Mouse (Mus musculus) cortical plate, adult 2 months (tissue): ENCODE results near the gene Fam222b. TPM values are rescaled to one million over a fixed set of nuclear protein-coding genes. Genes with fewer than 3 reads are reported as not detected.

ENCODE experiments used
- H3K27ac ChIP-seq: fragments of 200-500 bp; 2 replicates; pipeline ENCODE4 v1.5.1; 2012; ENCODE audit warnings: low read length, control low read depth, inconsistent platforms; ENCODE audit not compliant: insufficient read depth
- H3K4me1 ChIP-seq: fragments of 200-500 bp; 2 replicates; pipeline ENCODE4 v1.6.1; 2011; ENCODE audit warnings: low read length; ENCODE audit not compliant: control insufficient read depth, insufficient read depth
- H3K4me3 ChIP-seq: fragments of 200-500 bp; 2 replicates; pipeline ENCODE4 v1.5.1; 2011; ENCODE audit warnings: mild to moderate bottlenecking, low read length, control low read depth; ENCODE audit not compliant: insufficient read depth
- CTCF ChIP-seq: fragments of 200-500 bp; IDR thresholded peaks from 2 replicates; pipeline ENCODE4 v1.5.1; 2011; ENCODE audit warnings: mild to moderate bottlenecking, control low read depth, low read length; ENCODE audit not compliant: insufficient read depth; ENCODE audit errors: extremely low read depth
- POLR2A ChIP-seq: fragments of 200-500 bp; IDR thresholded peaks from 2 replicates; pipeline ENCODE4 v1.6.1; 2011; ENCODE audit warnings: mild to moderate bottlenecking, low read length, control low read depth; ENCODE audit not compliant: insufficient read depth; ENCODE audit errors: extremely low read depth
- polyA plus RNA-seq: library from polyadenylated mRNA; depleted of rRNA; stranded (reverse); fragments of >200 nt; gene quantifications from 2 replicates; pipeline ENCODE4 v1.2.3, GENCODE M21; 2012

The Fam222b gene
- polyA plus RNA-seq, 1 experiment: 19.5 TPM

DNA sequence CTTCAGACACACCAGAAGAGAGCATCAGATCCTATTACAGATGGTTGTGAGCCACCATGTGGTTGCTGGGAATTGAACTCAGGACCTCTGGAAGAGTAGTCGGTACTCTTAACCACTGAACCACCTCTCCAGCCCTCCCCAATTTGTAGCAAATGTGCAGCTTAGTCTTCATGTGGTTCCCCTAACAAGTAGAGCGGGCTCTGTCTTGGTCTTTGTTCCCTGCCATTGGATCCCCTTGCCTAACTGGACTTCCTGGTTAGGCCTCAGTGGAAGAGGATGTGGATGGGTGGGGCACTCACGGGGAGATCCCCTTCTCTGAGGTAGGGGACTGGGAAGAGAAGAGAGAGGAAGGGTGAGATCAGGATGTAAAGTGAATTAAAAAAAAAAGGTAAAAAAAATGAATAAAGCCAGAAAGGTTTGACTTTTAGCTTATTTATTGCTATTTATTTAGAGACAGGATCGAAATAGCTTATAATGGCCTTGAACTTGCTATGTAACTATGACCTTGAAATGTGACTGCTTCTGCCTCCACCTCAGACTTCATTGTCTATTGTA is 7.5 kb upstream of the Fam222b start:
- Histone ChIP-seq H3K4me3 (no peak overlapping the region), H3K27ac (no peak overlapping the region), H3K4me1 (no peaks in the 10 kb centered on the region)
- TF ChIP-seq CTCF (no peak), POLR2A (no peak)

GRCm38 (mm10) chr11:78087756-78088281 is 6.6 kb upstream of the Fam222b start:
- no peak for TF ChIP-seq POLR2A
- TF ChIP-seq CTCF: no peak
- Histone ChIP-seq H3K4me3 (no peak overlapping the region), H3K4me1 (no peaks in the 10 kb centered on the region), H3K27ac (no peak overlapping the region)

- Histone ChIP-seq H3K4me1 (peaks cover 6% of the 10 kb centered on the region; the same call in 1 of the 2 replicates), H3K27ac (0 out of 2 replicates have a peak overlapping the region, but pooled peaks have one; percentile 3), H3K4me3 (peak overlapping the region; percentile 89)
- TF ChIP-seq POLR2A (no peak), CTCF (no peak)
Measured at GRCm38 (mm10) chr11:78094137-78094503, 340 bp upstream of the Fam222b start.

- peaks cover 6% of the 10 kb centered on the region; the same call in 1 of the 2 replicates for H3K4me1 ChIP-seq
- peak overlapping the region; percentile 89 for H3K4me3 ChIP-seq
- no peak for TF ChIP-seq POLR2A
- no peak for TF ChIP-seq CTCF
- no peak overlapping the region for H3K27ac ChIP-seq
Measured at GRCm38 (mm10) chr11:78095144-78095516, 670 bp downstream of the Fam222b start.

DNA sequence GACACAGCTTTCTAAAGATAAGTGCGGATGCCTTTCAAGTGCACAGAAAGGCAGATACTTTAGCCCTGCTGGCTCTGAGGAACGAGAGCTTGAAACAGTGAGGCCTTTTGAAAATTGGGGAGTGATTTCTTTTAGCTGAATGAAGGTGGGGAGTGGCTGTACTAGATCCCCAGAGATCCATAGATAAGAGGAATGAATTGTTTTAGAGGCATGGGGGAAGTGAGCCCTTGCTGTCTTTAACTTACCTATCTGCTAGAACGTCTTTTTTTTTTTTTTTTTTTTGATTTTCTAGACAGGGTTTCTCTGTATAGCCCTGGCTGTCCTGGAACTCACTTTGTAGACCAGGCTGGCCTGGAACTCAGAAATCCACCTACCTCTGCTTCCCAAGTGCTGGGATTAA is 2.6 kb downstream of the Fam222b start:
- Histone ChIP-seq H3K4me1 (peaks cover 6% of the 10 kb centered on the region; the same call in 1 of the 2 replicates), H3K27ac (no peak overlapping the region), H3K4me3 (peak overlapping the region; percentile 28; the same call in 1 of the 2 replicates)
- no peak for TF ChIP-seq CTCF
- TF ChIP-seq POLR2A: no peak

DNA sequence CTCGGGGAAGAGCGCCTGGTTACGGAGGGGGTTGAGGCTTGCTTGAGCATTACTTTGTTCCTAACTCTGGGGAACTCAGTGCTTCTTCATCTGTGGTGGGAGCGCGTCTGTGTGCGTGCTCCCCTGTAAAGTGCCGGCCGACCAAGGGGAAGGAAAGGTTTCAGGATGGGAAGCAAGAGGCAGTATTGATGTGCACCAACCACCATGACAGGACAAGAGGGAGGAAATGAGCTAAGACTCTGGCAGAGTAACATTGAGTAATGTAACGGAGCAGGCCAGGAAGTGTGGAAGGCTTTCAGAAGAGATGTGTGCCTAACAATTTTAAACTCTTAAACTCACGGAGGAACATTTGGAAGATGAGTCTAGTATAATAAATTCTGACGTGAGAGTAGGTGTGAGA is 6.3 kb downstream of the Fam222b start:
- Histone ChIP-seq H3K4me1 (peaks cover 4% of the 10 kb centered on the region; the same call in 1 of the 2 replicates), H3K27ac (no peak overlapping the region), H3K4me3 (no peak overlapping the region)
- no peak for TF ChIP-seq CTCF
- TF ChIP-seq POLR2A: no peak

GRCm38 (mm10) chr11:78102142-78102541 is 7.7 kb downstream of the Fam222b start:
- no peak overlapping the region for H3K27ac ChIP-seq
- TF ChIP-seq CTCF: no peak
- TF ChIP-seq POLR2A: no peak
- no peaks in the 10 kb centered on the region; the same call in 1 of the 2 replicates for H3K4me1 ChIP-seq
- no peak overlapping the region for H3K4me3 ChIP-seq

GRCm38 (mm10) chr11:78102958-78103747 is 8.7 kb downstream of the Fam222b start:
- no peak overlapping the region for H3K27ac ChIP-seq
- no peak overlapping the region for H3K4me3 ChIP-seq
- TF ChIP-seq CTCF: no peak
- TF ChIP-seq POLR2A: no peak
- no peaks in the 10 kb centered on the region; the same call in 1 of the 2 replicates for H3K4me1 ChIP-seq

GRCm38 (mm10) chr11:78104501-78104900 is 10.0 kb downstream of the Fam222b start:
- Histone ChIP-seq H3K4me3 (no peak overlapping the region), H3K27ac (no peak overlapping the region), H3K4me1 (no peaks in the 10 kb centered on the region; the same call in 1 of the 2 replicates)
- TF ChIP-seq CTCF (no peak), POLR2A (no peak)

GRCm38 (mm10) chr11:78113616-78114015 is 19.2 kb downstream of the Fam222b start:
- Histone ChIP-seq H3K4me3 (no peak overlapping the region), H3K27ac (0 out of 2 replicates have a peak overlapping the region, but pooled peaks have one; percentile 13), H3K4me1 (peaks cover 10% of the 10 kb centered on the region)
- TF ChIP-seq CTCF (no peak), POLR2A (no peak)
